Mouse (Mus musculus) cerebellum, adult 2 months (tissue): ENCODE results near the gene Adat1.

Source experiments
- CTCF ChIP-seq: fragments of 200-500 bp; IDR thresholded peaks from 2 replicates; pipeline ENCODE4 v1.5.1; 2011; ENCODE audit warnings: low read depth, mild to moderate bottlenecking, control low read depth, low read length, moderate library complexity, borderline replicate concordance; ENCODE audit not compliant: insufficient read depth
- POLR2A ChIP-seq: fragments of 200-500 bp; IDR thresholded peaks from 2 replicates; pipeline ENCODE4 v1.6.1; 2011; ENCODE audit warnings: low read length, control low read depth, borderline replicate concordance; ENCODE audit not compliant: insufficient read depth

DNA sequence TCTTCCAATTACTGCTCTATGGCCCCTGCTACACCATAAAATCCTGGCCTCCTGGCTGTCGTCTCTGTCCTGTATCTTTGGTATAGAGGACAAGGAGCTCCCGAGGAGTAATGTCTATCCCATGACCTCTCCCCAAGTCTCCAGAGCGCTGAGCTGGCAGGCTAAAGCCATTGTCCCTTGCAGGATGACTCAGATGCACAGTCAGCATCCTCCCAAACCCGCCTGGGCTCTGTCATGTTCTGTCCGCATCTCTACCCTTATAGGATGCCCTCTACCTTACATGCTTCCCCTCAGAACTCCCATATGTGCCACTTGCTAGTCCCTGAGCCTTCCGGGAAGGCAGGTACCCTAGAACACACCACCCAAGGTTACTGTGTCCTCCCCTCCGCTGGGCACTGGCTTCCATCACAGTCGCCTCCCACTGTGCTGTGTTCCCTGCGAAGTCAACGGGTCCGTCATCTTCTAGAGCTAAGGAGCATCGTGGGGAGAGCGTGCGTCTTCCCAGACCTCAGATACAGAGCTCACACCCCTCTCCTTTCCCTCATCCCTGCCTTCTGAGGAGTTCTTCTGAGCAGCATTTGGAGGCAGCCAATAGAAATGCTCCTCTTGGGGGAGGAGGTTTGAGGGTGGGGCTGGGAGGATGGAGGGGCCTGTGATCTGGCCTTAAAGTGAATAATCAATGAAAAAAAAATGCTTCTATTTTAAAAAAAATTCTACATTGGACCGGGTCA lies 31.3 kb downstream of the Adat1 start:
- TF ChIP-seq CTCF: no peak
- no peak for TF ChIP-seq POLR2A
